Mouse (Mus musculus) embryonic facial prominence, embryonic 14.5 days (tissue): ENCODE results near the gene Sec22c. TPM values are rescaled to one million over a fixed set of nuclear protein-coding genes. Genes with fewer than 3 reads are reported as not detected.

ENCODE experiments used
- ATAC-seq: fragments of 200-750 bp; cut with Nextera tagmentation; 2 replicates; pipeline ENCODE4 v1.8.0; 2017; ENCODE audit warnings: low read depth, moderate number of reproducible peaks, moderate TSS enrichment
- DNase-seq: peaks from one replicate; pipeline ENCODE4 v3.0.0-alpha.2; 2015; ENCODE audit warnings: low spot score
- H3K27ac ChIP-seq: fragments of 300-500 bp; sonication (generic); replicated peaks from 2 replicates; pipeline ENCODE4 v1.5.1; 2014; ENCODE audit warnings: low read depth, mild to moderate bottlenecking, low read length, moderate library complexity
- H3K27me3 ChIP-seq: fragments of 300-500 bp; sonication (generic); replicated peaks from 2 replicates; pipeline ENCODE4 v1.6.1; 2014; ENCODE audit warnings: low read length; ENCODE audit not compliant: control insufficient read depth, insufficient read depth
- H3K36me3 ChIP-seq: fragments of 300-500 bp; sonication (generic); 2 replicates; pipeline ENCODE4 v1.6.1; 2014; ENCODE audit warnings: low read length, mixed read lengths; ENCODE audit not compliant: control insufficient read depth, insufficient read depth
- H3K4me1 ChIP-seq: fragments of 300-500 bp; sonication (generic); 2 replicates; pipeline ENCODE4 v1.6.1; 2014; ENCODE audit warnings: antibody characterized with exemption, low read length; ENCODE audit not compliant: control insufficient read depth, insufficient read depth
- H3K4me2 ChIP-seq: fragments of 300-500 bp; sonication (generic); 2 replicates; pipeline ENCODE4 v1.6.1; 2014; ENCODE audit warnings: low read depth, mild to moderate bottlenecking, low read length, moderate library complexity, mixed read lengths
- H3K4me3 ChIP-seq: fragments of 300-500 bp; sonication (generic); 2 replicates; pipeline ENCODE4 v1.5.1; 2014; ENCODE audit warnings: low read depth, mild to moderate bottlenecking, low read length
- H3K9ac ChIP-seq: fragments of 300-500 bp; sonication (generic); 2 replicates; pipeline ENCODE4 v1.6.1; 2014; ENCODE audit warnings: low read depth, mild to moderate bottlenecking, low read length, moderate library complexity, mixed read lengths
- H3K9me3 ChIP-seq: fragments of 300-500 bp; sonication (generic); 2 replicates; pipeline ENCODE4 v1.6.1; 2016; ENCODE audit warnings: low read length; ENCODE audit not compliant: control insufficient read depth
- WGBS: fragments of 180-500 bp; shearing (Covaris S2); extraction: QIAGEN DNeasy Blood & Tissue Kit; methylation state at CpG from one replicate; pipeline ENCODE4 v1.1.7; 2014; 5-methylcytosine and 5-hydroxymethylcytosine counted together
- polyA plus RNA-seq: library from polyadenylated mRNA; unstranded; fragments of >200 nt; fragmentation: Nextera tagmentation; extraction: Ambion mirVana; gene quantifications from 2 replicates; pipeline ENCODE4 v1.2.1, GENCODE M21; 2014

The Sec22c gene
- polyA plus RNA-seq, 1 experiment from 2014 or later: 10.9 TPM

GRCm38 (mm10) chr9:121632891-121633290 lies 72.4 kb downstream of the Sec22c start:
- no peaks in the 10 kb centered on the region for H3K36me3 ChIP-seq
- H3K9me3 ChIP-seq: no peaks in the 10 kb centered on the region
- no peaks in the 10 kb centered on the region for H3K4me1 ChIP-seq
- DNase-seq: no peak
- H3K9ac ChIP-seq: no peak overlapping the region
- no peak overlapping the region for H3K4me3 ChIP-seq
- H3K4me2 ChIP-seq: no peak overlapping the region
- H3K27ac ChIP-seq: no peak overlapping the region
- 87% methylated on average over 10 of the region's 10 CpGs for WGBS
- H3K27me3 ChIP-seq: no peaks in the 10 kb centered on the region
- no peak for ATAC-seq

- 71% methylated on average over 4 of the region's 4 CpGs for WGBS
- no peaks in the 10 kb centered on the region for H3K4me1 ChIP-seq
- no peak overlapping the region for H3K27ac ChIP-seq
- H3K9ac ChIP-seq: no peak overlapping the region
- H3K4me2 ChIP-seq: no peak overlapping the region
- DNase-seq: no peak
- no peaks in the 10 kb centered on the region for H3K9me3 ChIP-seq
- no peak for ATAC-seq
- no peak overlapping the region for H3K4me3 ChIP-seq
- no peaks in the 10 kb centered on the region for H3K36me3 ChIP-seq
- no peaks in the 10 kb centered on the region for H3K27me3 ChIP-seq
These were observed 73.3 kb downstream of the Sec22c start for GRCm38 (mm10) chr9:121631946-121632345.

- no peaks in the 10 kb centered on the region for H3K36me3 ChIP-seq
- no peak for DNase-seq
- no peak overlapping the region for H3K4me2 ChIP-seq
- no peak overlapping the region for H3K9ac ChIP-seq
- H3K4me3 ChIP-seq: no peak overlapping the region
- no peaks in the 10 kb centered on the region for H3K4me1 ChIP-seq
- no peak overlapping the region for H3K27ac ChIP-seq
- no peaks in the 10 kb centered on the region for H3K27me3 ChIP-seq
- no peak for ATAC-seq
- WGBS: 78% methylated on average over 1 of the region's 1 CpGs
- no peaks in the 10 kb centered on the region for H3K9me3 ChIP-seq
These were observed 74.7 kb downstream of the Sec22c start for GRCm38 (mm10) chr9:121630627-121631026.

Other genes with a start within 250 kb of the Sec22c start
- 8.6 and 9.0 TPM in 2 replicates for gene Cck, start 209.8 kb downstream of the Sec22c start, polyA plus RNA-seq
- 0.84 and 1.7 TPM in 2 replicates for gene Lyzl4, start 63.4 kb downstream of the Sec22c start, polyA plus RNA-seq
- gene Vipr1, start 62.8 kb downstream of the Sec22c start, polyA plus RNA-seq: 0.26 and 0.64 TPM in 2 replicates
- 149 and 159 TPM in 2 replicates for gene Ss18l2, start 4.8 kb upstream of the Sec22c start, polyA plus RNA-seq
- gene Nktr, start 13.7 kb upstream of the Sec22c start, polyA plus RNA-seq: 61.7 and 66.7 TPM in 2 replicates
- 20.1 and 20.6 TPM in 2 replicates for gene Zfp651, start 53.8 kb upstream of the Sec22c start, polyA plus RNA-seq
- 35.7 and 41.1 TPM in 2 replicates for gene Klhl40, start 72.1 kb upstream of the Sec22c start, polyA plus RNA-seq
- 3.7 and 5.1 TPM in 2 replicates for gene Hhatl, start 87.0 kb upstream of the Sec22c start, polyA plus RNA-seq
- 1.7 and 2.0 TPM in 2 replicates for gene Ccdc13, start 134.0 kb upstream of the Sec22c start, polyA plus RNA-seq
- gene Higd1a, start 152.9 kb upstream of the Sec22c start, polyA plus RNA-seq: 185 and 192 TPM in 2 replicates
- gene Ackr2, start 192.9 kb upstream of the Sec22c start, polyA plus RNA-seq: 0.28 and 0.89 TPM in 2 replicates
- gene Cyp8b1, start 210.8 kb upstream of the Sec22c start, polyA plus RNA-seq: 0.11 TPM in 1 of 2 replicates, not detected in the other
- 4.9 and 7.0 TPM in 2 replicates for gene Fam198a, start 245.5 kb upstream of the Sec22c start, polyA plus RNA-seq